Mouse (Mus musculus) embryo, embryonic 10 days (tissue): ENCODE measurements around the gene Gm44973.
"Not testable (repeated sequence)": the region's sequence is repeated elsewhere in the genome, so short reads cannot be mapped to it uniquely, and the experiment has no call there.

ENCODE experiments used
- DNase-seq: peaks from one replicate; pipeline ENCODE4 v3.0.0-alpha.2; 2015; ENCODE audit warnings: low spot score

Gm44973 gene

GRCm38 (mm10) chr7:5016920-5017319 lies 1.6 kb downstream of the Gm44973 start:
- no peak for DNase-seq

GRCm38 (mm10) chr7:5017352-5017751 lies 2.1 kb downstream of the Gm44973 start:
- DNase-seq: no peak

- DNase-seq: no peak
These were observed 2.6 kb downstream of the Gm44973 start for GRCm38 (mm10) chr7:5017931-5018330.

- DNase-seq: not testable (repeated sequence)
These were observed 4.3 kb downstream of the Gm44973 start for GRCm38 (mm10) chr7:5019576-5019975.

- DNase-seq: peak; percentile 99
These were observed 4.8 kb downstream of the Gm44973 start, which contains the start of the genes Zfp865 and Ccdc106 for GRCm38 (mm10) chr7:5020000-5020681. Zfp865 (plus strand) TSS chr7:5020376. Ccdc106 (plus strand) TSS chr7:5020553.

- peak; percentile 39 for DNase-seq
These were observed 5.4 kb downstream of the Gm44973 start for GRCm38 (mm10) chr7:5020685-5021084.

GRCm38 (mm10) chr7:5021197-5021596 lies 5.9 kb downstream of the Gm44973 start:
- DNase-seq: no peak

GRCm38 (mm10) chr7:5029543-5029942 lies 14.2 kb downstream of the Gm44973 start:
- no peak for DNase-seq

- no peak for DNase-seq
These were observed 14.7 kb downstream of the Gm44973 start for GRCm38 (mm10) chr7:5029946-5030345.

GRCm38 (mm10) chr7:5030554-5031275 lies 15.4 kb downstream of the Gm44973 start:
- DNase-seq: no peak

GRCm38 (mm10) chr7:5031496-5031895 lies 16.2 kb downstream of the Gm44973 start:
- DNase-seq: no peak

- DNase-seq: no peak
These were observed 18.5 kb downstream of the Gm44973 start, which contains the start of gene 4632433K11Rik for GRCm38 (mm10) chr7:5033818-5034217. 4632433K11Rik (plus strand) TSS chr7:5034118.

- DNase-seq: no peak
These were observed 20.3 kb downstream of the Gm44973 start for GRCm38 (mm10) chr7:5035628-5036027.

- DNase-seq: no peak
These were observed 20.8 kb downstream of the Gm44973 start for GRCm38 (mm10) chr7:5036136-5036535.

- DNase-seq: no peak
These were observed 21.7 kb downstream of the Gm44973 start for GRCm38 (mm10) chr7:5037026-5037425.

- DNase-seq: no peak
These were observed 22.2 kb downstream of the Gm44973 start for GRCm38 (mm10) chr7:5037467-5037866.

GRCm38 (mm10) chr7:5038109-5038732 lies 22.9 kb downstream of the Gm44973 start, which contains the start of gene Zfp784:
Zfp784 (minus strand) TSS chr7:5038446.
- DNase-seq: peak; percentile 91

GRCm38 (mm10) chr7:5038940-5039339 lies 23.6 kb downstream of the Gm44973 start:
- DNase-seq: no peak

- DNase-seq: no peak
These were observed 29.7 kb downstream of the Gm44973 start for GRCm38 (mm10) chr7:5044981-5045380.

- DNase-seq: no peak
These were observed 30.8 kb downstream of the Gm44973 start for GRCm38 (mm10) chr7:5046112-5046511.

- peak; percentile 38 for DNase-seq
These were observed 32.0 kb downstream of the Gm44973 start for GRCm38 (mm10) chr7:5047313-5047712.
